10 mouse cellular contexts compared by ENCODE assay signal in the genomic region with DNA sequence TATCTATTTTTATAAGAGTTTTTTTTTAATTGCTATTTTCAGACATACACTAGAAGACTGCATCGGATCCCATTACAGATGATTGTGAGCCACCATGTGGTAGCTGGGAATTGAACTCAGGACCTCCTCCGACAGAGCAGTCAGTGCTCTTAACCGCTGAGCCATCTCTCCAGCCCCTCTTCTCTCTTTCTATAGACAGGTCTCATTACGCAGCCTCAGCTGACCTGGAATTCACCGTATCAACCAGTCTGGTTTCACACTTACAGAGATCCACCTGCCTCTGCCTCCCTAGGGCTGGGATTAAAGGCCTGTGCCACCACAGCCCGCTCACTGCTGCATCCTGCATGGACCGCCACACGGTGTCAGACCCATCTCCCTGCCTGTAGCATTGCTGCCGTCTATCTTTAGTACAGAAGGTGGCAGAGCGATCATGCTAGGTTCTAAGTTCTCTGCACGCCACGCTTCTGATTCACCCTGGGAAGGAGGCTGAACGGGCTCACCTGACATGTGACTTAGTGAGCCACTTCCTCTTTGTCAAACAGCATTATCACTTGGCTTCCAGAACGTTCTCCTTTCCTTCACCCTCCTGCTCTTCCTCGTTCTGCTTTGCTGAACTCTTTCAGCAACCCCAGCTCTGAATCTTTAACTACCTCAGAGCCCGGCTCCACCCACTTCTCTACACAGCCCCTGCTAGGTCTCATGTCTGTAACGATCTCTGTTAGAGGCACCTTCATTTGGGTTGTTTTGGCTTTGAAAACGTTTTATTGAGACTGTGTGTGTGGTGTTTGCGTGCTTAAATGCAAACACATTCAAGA. TPM values are rescaled to one million over a fixed set of nuclear protein-coding genes. Genes with fewer than 3 reads are reported as not detected.
DNase-seq lines count a peak whose midpoint lies in the region; ATAC-seq and TF ChIP-seq lines count a peak whose summit lies in the region.
"Had no signal": no experiment of that assay in that cellular context is flagged by ENCODE, and none has a peak within 500 bp of the region (broad histone marks: within the 10 kb centered on the region; RNA-seq: fewer than 3 reads in every experiment).

No protein-coding gene starts in this region.

- DNase-seq in liver, embryonic 13.5 days, result peak; percentile 15
- peak; percentile 58 to 70 for DNase-seq in spleen, adult 18-20 months
- DNase-seq in right cerebral cortex, postnatal 4 days, result no peak
- DNase-seq in retina, embryonic 14.5 days (ENCODE audit: low spot score), result no peak
- no peak for DNase-seq in cerebellum, adult 8-10 months
- DNase-seq in heart, postnatal 25 days (ENCODE audit: low spot score), result no peak

- H3K27ac ChIP-seq in liver, embryonic 13.5 days, result peak overlapping the region; percentile 6; the same call in 1 of the 2 replicates
- H3K27ac ChIP-seq: embryonic facial prominence, embryonic 12.5 days; limb, embryonic 13.5 days had no signal

- no peaks in the 10 kb centered on the region for H3K36me3 ChIP-seq in E14TG2a.4 (ENCODE audit: insufficient read depth, low read length)
- no peaks in the 10 kb centered on the region for H3K36me3 ChIP-seq in liver, embryonic 13.5 days
- H3K36me3 ChIP-seq: embryonic facial prominence, embryonic 12.5 days; limb, embryonic 13.5 days had no signal

- no peak for TF ChIP-seq CTCF in E14TG2a.4 (conservative IDR thresholded peaks at IDR 0.05; ENCODE audit: low read length)

- no peaks in the 10 kb centered on the region for H3K9me3 ChIP-seq in E14TG2a.4 (ENCODE audit: low read length)
- no peaks in the 10 kb centered on the region for H3K9me3 ChIP-seq in liver, embryonic 13.5 days (replicated peaks)
- H3K9me3 ChIP-seq: embryonic facial prominence, embryonic 12.5 days; limb, embryonic 13.5 days had no signal

- ATAC-seq in erythroblast, adult 5-6 weeks (replicated peaks; ENCODE audit: low FRiP score, poor library complexity, severe bottlenecking), result peak; percentile 69
- peak; percentile 46 for ATAC-seq in liver, embryonic 13.5 days (ENCODE audit: low read depth)

- H3K27me3 ChIP-seq in E14TG2a.4 (ENCODE audit: insufficient read depth, low read length), result no peaks in the 10 kb centered on the region
- H3K27me3 ChIP-seq in liver, embryonic 13.5 days, result no peaks in the 10 kb centered on the region
- H3K27me3 ChIP-seq: embryonic facial prominence, embryonic 12.5 days; limb, embryonic 13.5 days had no signal

- WGBS in liver, embryonic 13.5 days (ENCODE audit: insufficient replicate concordance), result 34% methylated on average over 19 of the region's 19 CpGs

- H3K9ac ChIP-seq in liver, embryonic 13.5 days, result no peak overlapping the region
- H3K9ac ChIP-seq: embryonic facial prominence, embryonic 12.5 days; limb, embryonic 13.5 days had no signal

- peaks cover 24% of the 10 kb centered on the region for H3K4me1 ChIP-seq in E14TG2a.4 (replicated peaks; ENCODE audit: low read depth, low read length)
- peaks cover 19% of the 10 kb centered on the region for H3K4me1 ChIP-seq in liver, embryonic 13.5 days (replicated peaks)

- H3K4me3 ChIP-seq in E14TG2a.4 (replicated peaks; ENCODE audit: low read length), result peak overlapping the region; percentile 26; the same call in 1 of the 2 replicates
- no peak overlapping the region for H3K4me3 ChIP-seq in liver, embryonic 13.5 days (replicated peaks)
- H3K4me3 ChIP-seq: embryonic facial prominence, embryonic 12.5 days; limb, embryonic 13.5 days had no signal

- peak overlapping the region; percentile 35 for H3K4me2 ChIP-seq in liver, embryonic 13.5 days
- H3K4me2 ChIP-seq: embryonic facial prominence, embryonic 12.5 days had no signal

- intact Hi-C loops in heart, postnatal 25 days (cut with DNase I), result no loop called here

RNA-seq across cellular contexts. Expression of gene Oasl1, which starts 1.3 kb away (rescaled TPM):
- total RNA-seq in erythroblast, adult 5-6 weeks (2015; ENCODE audit: low replicate concordance), result 3.6 and 4.8 TPM in 2 replicates
- total RNA-seq in erythroblast, adult 5-6 weeks (2017; ENCODE audit: low replicate concordance), result 3.7 and 8.6 TPM in 2 replicates
- 0.52 and 0.54 TPM in 2 replicates for polyA plus RNA-seq in liver, embryonic 13.5 days (2015; fragmentation: Nextera tagmentation; extraction: Ambion mirVana)
- under 1 TPM; 0.78 TPM for total RNA-seq in heart, postnatal 25 days (2021)

RNA-seq across cellular contexts. Expression of gene 2210016L21Rik, which starts 20.2 kb away (rescaled TPM):
- total RNA-seq in erythroblast, adult 5-6 weeks (2015; ENCODE audit: low replicate concordance), result 0.77 and 6.5 TPM in 2 replicates
- total RNA-seq in erythroblast, adult 5-6 weeks (2017; ENCODE audit: low replicate concordance), result 2.9 and 9.2 TPM in 2 replicates
- 22.2 and 24.6 TPM in 2 replicates for polyA plus RNA-seq in liver, embryonic 13.5 days (2015; fragmentation: Nextera tagmentation; extraction: Ambion mirVana)
- 10 to 100 TPM; 25.1 to 29.4 TPM for total RNA-seq in heart, postnatal 25 days (2021)

RNA-seq across cellular contexts. Expression of gene Oasl2, which starts 25.0 kb away (rescaled TPM):
- 95.3 and 131 TPM in 2 replicates for total RNA-seq in erythroblast, adult 5-6 weeks (2015; ENCODE audit: low replicate concordance)
- 94.0 and 102 TPM in 2 replicates for total RNA-seq in erythroblast, adult 5-6 weeks (2017; ENCODE audit: low replicate concordance)
- polyA plus RNA-seq in liver, embryonic 13.5 days (2015; fragmentation: Nextera tagmentation; extraction: Ambion mirVana), result 3.1 and 3.4 TPM in 2 replicates
- total RNA-seq in heart, postnatal 25 days (2021), result 1 to 10 TPM; 4.0 to 8.1 TPM

RNA-seq across cellular contexts. Expression of gene Hnf1a, which starts 49.1 kb away (rescaled TPM):
- not detected in 2 replicates for total RNA-seq in erythroblast, adult 5-6 weeks (2015; ENCODE audit: low replicate concordance)
- not detected in 2 replicates for total RNA-seq in erythroblast, adult 5-6 weeks (2017; ENCODE audit: low replicate concordance)
- polyA plus RNA-seq in liver, embryonic 13.5 days (2015; fragmentation: Nextera tagmentation; extraction: Ambion mirVana), result 2.4 and 2.9 TPM in 2 replicates
- not detected for total RNA-seq in heart, postnatal 25 days (2021)
- polyA plus RNA-seq: limb, embryonic 13.5 days had no signal

Comparison
In these comparisons a context has a peak if more than half of its experiments do, and no peak if none do; other contexts are left out.
1. DNase-seq: peak in liver, embryonic 13.5 days (single experiment) and spleen, adult 18-20 months (2 of 2); none in right cerebral cortex, postnatal 4 days (single experiment), retina, embryonic 14.5 days (single experiment), cerebellum, adult 8-10 months (single experiment) and heart, postnatal 25 days (single experiment).
2. RNA of gene Oasl2, which starts 25.0 kb away (total RNA-seq): 94.0 to 131 TPM in erythroblast, adult 5-6 weeks; 4.0 to 8.1 TPM in heart, postnatal 25 days; every median in the first group is over 10 times any median in the second.